9 mouse cellular contexts compared by ENCODE assay signal in genomic region chr6:139577026-139577861, GRCm38 (mm10). TPM values are rescaled to one million over a fixed set of nuclear protein-coding genes. Genes with fewer than 3 reads are reported as not detected.
A peak's percentile ranks its signal among the peaks of the same experiment; 100 is the strongest.
DNase-seq lines count a peak whose midpoint lies in the region; ATAC-seq lines count a peak whose summit lies in the region.
"Had no signal": no experiment of that assay in that cellular context is flagged by ENCODE, and none has a peak within 500 bp of the region (broad histone marks: within the 10 kb centered on the region; RNA-seq: fewer than 3 reads in every experiment).

No protein-coding gene starts in this region.

- H3K9ac ChIP-seq in heart, embryonic 16.5 days (ENCODE audit: low read length) = no peak overlapping the region; the same call in 1 of the 2 replicates
- no peak overlapping the region for H3K9ac ChIP-seq in midbrain, embryonic 15.5 days

- peak overlapping the region; percentile 63 for H3K4me2 ChIP-seq in heart, embryonic 16.5 days (ENCODE audit: low read depth, low read length)
- H3K4me2 ChIP-seq in midbrain, embryonic 15.5 days = peak overlapping the region; percentile 31

- ATAC-seq in heart, embryonic 16.5 days (replicated peaks; ENCODE audit: extremely low read depth, insufficient read depth, low FRiP score) = no peak
- ATAC-seq in granulocyte monocyte progenitor cell, adult 5-6 weeks (replicated peaks; ENCODE audit: poor library complexity, severe bottlenecking) = 0 out of 2 replicates have a peak, but pooled peaks have one; percentile 52
- ATAC-seq in midbrain, embryonic 15.5 days (replicated peaks) = peak; percentile 66

- DNase-seq in heart, adult 18-20 months = no peak
- peak; percentile 55 for DNase-seq in ZHBTc4 (ENCODE audit: low read depth, low spot score)
- no peak for DNase-seq in urinary bladder, adult 18-20 months (ENCODE audit: low spot score in 2 of 2)
- no peak for DNase-seq in adrenal gland, postnatal 10 days
- DNase-seq in adrenal gland, postnatal 14 days = no peak

- H3K4me1 ChIP-seq in heart, embryonic 16.5 days (ENCODE audit: control insufficient read depth, insufficient read depth, low read length) = peaks cover 3% of the 10 kb centered on the region; the same call in 1 of the 2 replicates
- no peaks in the 10 kb centered on the region for H3K4me1 ChIP-seq in midbrain, embryonic 15.5 days

- WGBS in heart, embryonic 16.5 days = 49% methylated on average over 18 of the region's 18 CpGs
- 51% methylated on average over 18 of the region's 18 CpGs for WGBS in midbrain, embryonic 15.5 days

- no peak overlapping the region for H3K27ac ChIP-seq in heart, embryonic 16.5 days (ENCODE audit: low read length)
- H3K27ac ChIP-seq in midbrain, embryonic 15.5 days = no peak overlapping the region

- peak overlapping the region; percentile 40 for H3K4me3 ChIP-seq in heart, embryonic 16.5 days (ENCODE audit: low read length)
- no peak overlapping the region for H3K4me3 ChIP-seq in midbrain, embryonic 15.5 days

- no peaks in the 10 kb centered on the region for H3K36me3 ChIP-seq in heart, embryonic 16.5 days (ENCODE audit: control insufficient read depth, insufficient read depth)
- no peaks in the 10 kb centered on the region for H3K36me3 ChIP-seq in midbrain, embryonic 15.5 days (replicated peaks)

- H3K9me3 ChIP-seq in heart, embryonic 16.5 days (replicated peaks; ENCODE audit: control insufficient read depth, low read length) = no peaks in the 10 kb centered on the region; the same call in 1 of the 2 replicates
- no peaks in the 10 kb centered on the region for H3K9me3 ChIP-seq in midbrain, embryonic 15.5 days

- no peaks in the 10 kb centered on the region for H3K27me3 ChIP-seq in heart, embryonic 16.5 days (ENCODE audit: control insufficient read depth, insufficient read depth, low read length)
- H3K27me3 ChIP-seq in midbrain, embryonic 15.5 days (replicated peaks) = no peaks in the 10 kb centered on the region

RNA-seq across cellular contexts. Expression of gene Pik3c2g, which starts 9.8 kb away (rescaled TPM):
- 0.36 TPM in 1 of 2 replicates, not detected in the other for polyA plus RNA-seq in heart, embryonic 16.5 days (2015; fragmentation: Nextera tagmentation; extraction: Ambion mirVana)
- under 1 TPM in 1 of 2 experiments, not detected in 1; 0.41 TPM for total RNA-seq in heart, adult 18-20 months (2021)
- total RNA-seq in granulocyte monocyte progenitor cell, adult 5-6 weeks (2014; fragmentation: Nextera tagmentation) = not detected in 2 replicates
- total RNA-seq in granulocyte monocyte progenitor cell, adult 5-6 weeks (2017) = not detected in 2 replicates
- polyA plus RNA-seq in midbrain, embryonic 15.5 days (2015; fragmentation: Nextera tagmentation; extraction: Ambion mirVana) = 0.28 and 0.34 TPM in 2 replicates
- total RNA-seq in adrenal gland, postnatal 10 days (2021) = 1 to 10 TPM; 3.3 to 4.8 TPM
- total RNA-seq in adrenal gland, postnatal 14 days (2021) = 4.5 and 9.5 TPM in 2 replicates
- polyA plus RNA-seq: spleen, adult 2 months had no signal
